Mouse (Mus musculus): ENCODE results near the gene Phc2. TPM values are rescaled to one million over a fixed set of nuclear protein-coding genes. Genes with fewer than 3 reads are reported as not detected.

Gene Phc2
- polyA plus RNA-seq, 1 experiment from 2014 or later, result 107 TPM

- no peak overlapping the region for H3K4me2 ChIP-seq
- H3K9me3 ChIP-seq (ENCODE audit: low read depth, low read length), result no peaks in the 10 kb centered on the region
- H3K9ac ChIP-seq, result no peak overlapping the region
- no peak for DNase-seq
- no peak for ATAC-seq (ENCODE audit: insufficient read depth)
- 0 out of 2 replicates have a peak, but pooled peaks cover 2% of the 10 kb centered on the region for H3K36me3 ChIP-seq (ENCODE audit: insufficient read depth)
- WGBS, result 63% methylated on average over 2 of the region's 2 CpGs
- TF ChIP-seq CTCF (IDR thresholded peaks at IDR 0.05; ENCODE audit: low read depth), result no peak; the same call in 1 of the 2 replicates
- H3K4me1 ChIP-seq (ENCODE audit: insufficient read depth), result peaks cover 35% of the 10 kb centered on the region
- H3K27ac ChIP-seq (ENCODE audit: low read depth), result no peak overlapping the region
- no peaks in the 10 kb centered on the region for H3K27me3 ChIP-seq (ENCODE audit: insufficient read depth, low read length)
- no peak overlapping the region for H3K4me3 ChIP-seq (ENCODE audit: low read depth, low read length)
These were observed 46.0 kb downstream of the Phc2 start for GRCm38 (mm10) chr4:128700543-128700942.

GRCm38 (mm10) chr4:128705138-128705720 lies 50.7 kb downstream of the Phc2 start:
- TF ChIP-seq CTCF (IDR thresholded peaks at IDR 0.05; ENCODE audit: low read depth), result no peak
- ATAC-seq (ENCODE audit: insufficient read depth) (no peak), DNase-seq (no peak)
- Histone ChIP-seq H3K4me3 (ENCODE audit: low read depth, low read length) (no peak overlapping the region), H3K27me3 (ENCODE audit: insufficient read depth, low read length) (no peaks in the 10 kb centered on the region), H3K9me3 (ENCODE audit: low read depth, low read length) (no peaks in the 10 kb centered on the region), H3K27ac (ENCODE audit: low read depth) (no peak overlapping the region), H3K36me3 (ENCODE audit: insufficient read depth) (peaks cover 2% of the 10 kb centered on the region; the same call in 1 of the 2 replicates), H3K4me1 (ENCODE audit: insufficient read depth) (peaks cover 4% of the 10 kb centered on the region; the same call in 1 of the 2 replicates), H3K4me2 (no peak overlapping the region), H3K9ac (no peak overlapping the region)
- 88% methylated on average over 15 of the region's 15 CpGs for WGBS

GRCm38 (mm10) chr4:128706626-128707025 lies 52.1 kb downstream of the Phc2 start:
- H3K9ac ChIP-seq, result no peak overlapping the region; the same call in 1 of the 2 replicates
- peak; percentile 80 for ATAC-seq (ENCODE audit: insufficient read depth)

GRCm38 (mm10) chr4:128707384-128707783 lies 52.9 kb downstream of the Phc2 start:
- Histone ChIP-seq H3K4me1 (ENCODE audit: insufficient read depth) (peaks cover 11% of the 10 kb centered on the region), H3K9me3 (ENCODE audit: low read depth, low read length) (no peaks in the 10 kb centered on the region), H3K36me3 (ENCODE audit: insufficient read depth) (peaks cover 2% of the 10 kb centered on the region; the same call in 1 of the 2 replicates), H3K27me3 (ENCODE audit: insufficient read depth, low read length) (no peaks in the 10 kb centered on the region), H3K27ac (ENCODE audit: low read depth) (no peak overlapping the region), H3K9ac (no peak overlapping the region), H3K4me2 (no peak overlapping the region), H3K4me3 (ENCODE audit: low read depth, low read length) (no peak overlapping the region)
- no peak for TF ChIP-seq CTCF (IDR thresholded peaks at IDR 0.05; ENCODE audit: low read depth)
- WGBS, result 40% methylated on average over 4 of the region's 4 CpGs
- no peak for ATAC-seq (ENCODE audit: insufficient read depth)
- peak; percentile 32 for DNase-seq

More at GRCm38 (mm10) chr4:128706626-128707025, 52.1 kb downstream of the Phc2 start:
- peak; percentile 93 for DNase-seq
- Histone ChIP-seq H3K4me3 (ENCODE audit: low read depth, low read length) (no peak overlapping the region), H3K4me2 (no peak overlapping the region), H3K27me3 (ENCODE audit: insufficient read depth, low read length) (no peaks in the 10 kb centered on the region), H3K36me3 (ENCODE audit: insufficient read depth) (peaks cover 2% of the 10 kb centered on the region; the same call in 1 of the 2 replicates), H3K27ac (ENCODE audit: low read depth) (peak overlapping the region; percentile 63; the same call in 1 of the 2 replicates), H3K4me1 (ENCODE audit: insufficient read depth) (peaks cover 5% of the 10 kb centered on the region), H3K9me3 (ENCODE audit: low read depth, low read length) (no peaks in the 10 kb centered on the region)
- 2% methylated on average over 9 of the region's 9 CpGs for WGBS
- TF ChIP-seq CTCF (IDR thresholded peaks at IDR 0.05; ENCODE audit: low read depth), result peak; percentile 89

- ATAC-seq (ENCODE audit: insufficient read depth) (no peak), DNase-seq (no peak)
- H3K36me3 ChIP-seq (ENCODE audit: insufficient read depth), result peaks cover 10% of the 10 kb centered on the region
- no peak overlapping the region for H3K4me3 ChIP-seq (ENCODE audit: low read depth, low read length)
- TF ChIP-seq CTCF (IDR thresholded peaks at IDR 0.05; ENCODE audit: low read depth), result no peak
- H3K4me1 ChIP-seq (ENCODE audit: insufficient read depth), result peaks cover 11% of the 10 kb centered on the region
- H3K9ac ChIP-seq, result no peak overlapping the region
- H3K27ac ChIP-seq (ENCODE audit: low read depth), result no peak overlapping the region
- no peaks in the 10 kb centered on the region for H3K27me3 ChIP-seq (ENCODE audit: insufficient read depth, low read length)
- H3K9me3 ChIP-seq (ENCODE audit: low read depth, low read length), result no peaks in the 10 kb centered on the region
- WGBS, result 76% methylated on average over 15 of the region's 15 CpGs
- H3K4me2 ChIP-seq, result no peak overlapping the region
These were observed 54.7 kb downstream of the Phc2 start for GRCm38 (mm10) chr4:128709061-128709780.

GRCm38 (mm10) chr4:128709781-128710166 lies 55.3 kb downstream of the Phc2 start:
- ATAC-seq (ENCODE audit: insufficient read depth) (no peak), DNase-seq (no peak)
- no peak overlapping the region for H3K4me3 ChIP-seq (ENCODE audit: low read depth, low read length)
- no peaks in the 10 kb centered on the region for H3K27me3 ChIP-seq (ENCODE audit: insufficient read depth, low read length)
- peaks cover 14% of the 10 kb centered on the region for H3K4me1 ChIP-seq (ENCODE audit: insufficient read depth)
- no peak overlapping the region for H3K4me2 ChIP-seq
- no peak for TF ChIP-seq CTCF (IDR thresholded peaks at IDR 0.05; ENCODE audit: low read depth)
- no peak overlapping the region for H3K27ac ChIP-seq (ENCODE audit: low read depth)
- no peaks in the 10 kb centered on the region for H3K9me3 ChIP-seq (ENCODE audit: low read depth, low read length)
- H3K9ac ChIP-seq, result no peak overlapping the region
- 88% methylated on average over 12 of the region's 12 CpGs for WGBS
- peaks cover 9% of the 10 kb centered on the region for H3K36me3 ChIP-seq (ENCODE audit: insufficient read depth)

- no peaks in the 10 kb centered on the region for H3K27me3 ChIP-seq (ENCODE audit: insufficient read depth, low read length)
- ATAC-seq (ENCODE audit: insufficient read depth) (no peak), DNase-seq (no peak)
- peaks cover 7% of the 10 kb centered on the region for H3K36me3 ChIP-seq (ENCODE audit: insufficient read depth)
- H3K9ac ChIP-seq, result no peak overlapping the region
- WGBS, result 88% methylated on average over 6 of the region's 6 CpGs
- no peak overlapping the region for H3K4me2 ChIP-seq
- H3K4me3 ChIP-seq (ENCODE audit: low read depth, low read length), result no peak overlapping the region
- TF ChIP-seq CTCF (IDR thresholded peaks at IDR 0.05; ENCODE audit: low read depth), result no peak
- H3K9me3 ChIP-seq (ENCODE audit: low read depth, low read length), result no peaks in the 10 kb centered on the region
- H3K27ac ChIP-seq (ENCODE audit: low read depth), result no peak overlapping the region
- H3K4me1 ChIP-seq (ENCODE audit: insufficient read depth), result peaks cover 19% of the 10 kb centered on the region
These were observed 55.8 kb downstream of the Phc2 start for GRCm38 (mm10) chr4:128710286-128710685.

All from lung, embryonic 14.5 days (tissue).